Mouse (Mus musculus) spleen, adult 2 months (tissue): Measurements from ENCODE around the gene 2410137M14Rik. TPM values are rescaled to one million over a fixed set of nuclear protein-coding genes. Genes with fewer than 3 reads are reported as not detected.

Experiments used
- DNase-seq, 2 experiments: peaks; one replicate each; pipeline versions ENCODE4 v3.0.0 to v3.0.0-alpha.2; 2012 to 2021; ENCODE audit warnings: low spot score in 2 of 2, low read depth in 1 of 2
- H3K27ac ChIP-seq: fragments of 200-500 bp; 2 replicates; pipeline ENCODE4 v1.5.1; 2012; ENCODE audit warnings: low read length, inconsistent platforms; ENCODE audit not compliant: insufficient read depth
- H3K27me3 ChIP-seq: fragments of 200-500 bp; 2 replicates; pipeline ENCODE4 v1.6.1; 2012; ENCODE audit warnings: mild to moderate bottlenecking, moderate library complexity, low read length, inconsistent platforms; ENCODE audit not compliant: control insufficient read depth, insufficient read depth
- H3K36me3 ChIP-seq: fragments of 200-500 bp; 2 replicates; pipeline ENCODE4 v1.6.1; 2012; ENCODE audit warnings: mild to moderate bottlenecking, low read length, inconsistent platforms; ENCODE audit not compliant: control insufficient read depth, insufficient read depth
- H3K4me1 ChIP-seq: fragments of 200-500 bp; 2 replicates; pipeline ENCODE4 v1.6.1; 2011; ENCODE audit warnings: inconsistent platforms; ENCODE audit not compliant: control insufficient read depth, insufficient read depth, insufficient read length
- H3K4me3 ChIP-seq: fragments of 200-500 bp; 2 replicates; pipeline ENCODE4 v1.5.1; 2011; ENCODE audit warnings: mild to moderate bottlenecking, inconsistent platforms; ENCODE audit not compliant: insufficient read depth, insufficient read length; ENCODE audit errors: extremely low read depth
- CTCF ChIP-seq: fragments of 200-500 bp; IDR thresholded peaks from 2 replicates; pipeline ENCODE4 v1.5.1; 2011; ENCODE audit warnings: mild to moderate bottlenecking, inconsistent platforms; ENCODE audit not compliant: insufficient read depth, insufficient read length, insufficient replicate concordance; ENCODE audit errors: extremely low read depth
- POLR2A ChIP-seq: fragments of 200-500 bp; IDR thresholded peaks from 2 replicates; pipeline ENCODE4 v1.6.1; 2011; ENCODE audit warnings: low read depth, low read length, inconsistent platforms
- WGBS: fragments of 180-500 bp; shearing (Covaris S2); methylation state at CpG from one replicate; pipeline ENCODE4 v1.1.7; 2018; 5-methylcytosine and 5-hydroxymethylcytosine counted together
- polyA plus RNA-seq: library from polyadenylated mRNA; depleted of rRNA; stranded (reverse); fragments of >200 nt; gene quantifications from 2 replicates; pipeline ENCODE4 v1.2.3, GENCODE M21; 2012

Gene 2410137M14Rik
- polyA plus RNA-seq, 1 experiment = not detected

- no peak for DNase-seq
- peaks cover 2% of the 10 kb centered on the region; the same call in 1 of the 2 replicates for H3K4me1 ChIP-seq
- H3K4me3 ChIP-seq = no peak overlapping the region
- H3K27ac ChIP-seq = no peak overlapping the region
- H3K27me3 ChIP-seq = no peaks in the 10 kb centered on the region
- WGBS = 95% methylated on average over 3 of the region's 3 CpGs
- no peaks in the 10 kb centered on the region for H3K36me3 ChIP-seq
- no peak for TF ChIP-seq CTCF
- TF ChIP-seq POLR2A = no peak
These were observed 37.3 kb upstream of the 2410137M14Rik start for GRCm38 (mm10) chr17:37018328-37018727.

DNA sequence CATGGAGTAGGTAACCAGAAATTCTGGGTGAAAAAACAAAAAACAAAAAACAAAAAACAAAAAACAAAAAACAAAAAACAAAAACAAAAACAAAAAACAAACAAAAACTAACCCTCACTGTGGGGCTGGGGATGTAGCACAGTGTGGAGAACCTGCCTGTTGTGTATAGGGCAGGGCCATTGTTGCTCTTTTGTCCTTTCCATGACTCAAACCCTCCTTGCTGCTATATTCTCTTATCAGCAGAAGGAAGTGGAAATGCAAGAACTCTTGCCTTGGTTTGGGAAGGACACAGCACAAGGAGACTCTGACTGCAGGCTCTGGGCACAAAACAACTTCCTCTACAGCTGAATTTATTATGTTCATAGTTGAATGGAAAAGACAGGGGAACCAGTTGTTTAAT is 35.3 kb upstream of the 2410137M14Rik start:
- no peak for DNase-seq
- Histone ChIP-seq H3K36me3 (no peaks in the 10 kb centered on the region), H3K4me1 (no peaks in the 10 kb centered on the region), H3K27ac (no peak overlapping the region), H3K27me3 (no peaks in the 10 kb centered on the region), H3K4me3 (no peak overlapping the region)
- TF ChIP-seq CTCF (no peak), POLR2A (no peak)

DNA sequence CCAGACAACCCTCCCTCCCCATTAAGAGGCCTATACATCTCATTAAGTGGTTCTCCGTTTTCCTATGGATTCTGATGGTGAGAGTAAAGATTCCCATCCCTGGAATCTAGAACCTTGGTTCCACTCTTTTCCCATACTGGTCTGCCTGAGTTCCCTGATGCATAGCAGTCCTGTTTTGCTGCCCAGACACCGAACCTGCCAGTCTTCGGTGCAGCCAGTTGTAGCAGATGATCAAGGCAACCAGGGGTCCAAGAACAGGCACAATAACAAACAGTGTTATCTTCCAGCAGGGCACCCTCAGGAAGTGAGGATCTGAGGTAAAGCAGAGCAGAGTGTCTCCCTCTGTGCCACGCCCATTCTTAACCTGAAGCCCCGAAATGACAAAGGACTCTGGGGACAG is 31.1 kb upstream of the 2410137M14Rik start:
- no peaks in the 10 kb centered on the region for H3K27me3 ChIP-seq
- no peaks in the 10 kb centered on the region for H3K4me1 ChIP-seq
- H3K36me3 ChIP-seq = no peaks in the 10 kb centered on the region
- DNase-seq = no peak
- H3K27ac ChIP-seq = no peak overlapping the region
- TF ChIP-seq POLR2A (no peak), CTCF (no peak)
- no peak overlapping the region for H3K4me3 ChIP-seq
- WGBS = 82% methylated on average over 5 of the region's 5 CpGs

GRCm38 (mm10) chr17:37011719-37012118 is 30.7 kb upstream of the 2410137M14Rik start:
- H3K4me3 ChIP-seq = no peak overlapping the region
- no peaks in the 10 kb centered on the region for H3K27me3 ChIP-seq
- no peak overlapping the region for H3K27ac ChIP-seq
- WGBS = 92% methylated on average over 3 of the region's 3 CpGs
- TF ChIP-seq CTCF (no peak), POLR2A (no peak)
- no peak for DNase-seq
- H3K4me1 ChIP-seq = no peaks in the 10 kb centered on the region
- H3K36me3 ChIP-seq = no peaks in the 10 kb centered on the region

- 42% methylated on average over 17 of the region's 17 CpGs for WGBS
- DNase-seq = no peak
- H3K4me3 ChIP-seq = no peak overlapping the region
- no peak overlapping the region for H3K27ac ChIP-seq
- no peaks in the 10 kb centered on the region for H3K36me3 ChIP-seq
- H3K4me1 ChIP-seq = no peaks in the 10 kb centered on the region
- TF ChIP-seq POLR2A (no peak), CTCF (no peak)
- no peaks in the 10 kb centered on the region for H3K27me3 ChIP-seq
These were observed 28.5 kb upstream of the 2410137M14Rik start for GRCm38 (mm10) chr17:37009460-37010042.

GRCm38 (mm10) chr17:37008161-37008560 is 27.1 kb upstream of the 2410137M14Rik start:
- Histone ChIP-seq H3K27me3 (no peaks in the 10 kb centered on the region), H3K36me3 (no peaks in the 10 kb centered on the region), H3K4me1 (no peaks in the 10 kb centered on the region), H3K27ac (no peak overlapping the region), H3K4me3 (no peak overlapping the region)
- TF ChIP-seq POLR2A (no peak), CTCF (no peak)
- no peak for DNase-seq
- 91% methylated on average over 6 of the region's 6 CpGs for WGBS

- DNase-seq = no peak
- Histone ChIP-seq H3K27ac (no peak overlapping the region), H3K4me1 (peaks cover 2% of the 10 kb centered on the region), H3K4me3 (no peak overlapping the region), H3K27me3 (peaks cover 5% of the 10 kb centered on the region; the same call in 1 of the 2 replicates), H3K36me3 (no peaks in the 10 kb centered on the region)
- WGBS = 74% methylated on average over 4 of the region's 4 CpGs
- no peak for TF ChIP-seq CTCF
- TF ChIP-seq POLR2A = no peak
These were observed 22.3 kb upstream of the 2410137M14Rik start for GRCm38 (mm10) chr17:37003366-37003765.
